Mouse (Mus musculus) liver, adult (tissue): ENCODE measurements at regions not wholly inside any gene's neighbourhood (a gene's known extent, or its start where the extent isn't known, plus 50 kb on each side); places are given as distances from the start of the nearest gene placed in this dataset.

Source experiments
- GATA4 ChIP-seq: IDR thresholded peaks from 2 replicates; pipeline ENCODE4 v1.6.1; 2014; ENCODE audit warnings: mild to moderate bottlenecking, low read length; ENCODE audit not compliant: insufficient replicate concordance

- no peak for TF ChIP-seq GATA4
Measured at GRCm38 (mm10) chr1:185918663-185919062, 198.4 kb downstream of the Lyplal1 start.

- no peak for TF ChIP-seq GATA4
Measured at GRCm38 (mm10) chr1:185923723-185924122, 193.4 kb downstream of the Lyplal1 start.

GRCm38 (mm10) chr1:185929000-185929399 is 188.1 kb downstream of the Lyplal1 start:
- no peak for TF ChIP-seq GATA4

GRCm38 (mm10) chr1:185929761-185930160 is 187.3 kb downstream of the Lyplal1 start:
- TF ChIP-seq GATA4, result no peak

GRCm38 (mm10) chr1:185933623-185934022 is 183.5 kb downstream of the Lyplal1 start:
- TF ChIP-seq GATA4, result no peak

- no peak for TF ChIP-seq GATA4
Measured at GRCm38 (mm10) chr1:185937026-185937425, 180.1 kb downstream of the Lyplal1 start.

- no peak for TF ChIP-seq GATA4
Measured at GRCm38 (mm10) chr1:185939914-185940313, 177.2 kb downstream of the Lyplal1 start.

GRCm38 (mm10) chr1:185940511-185940910 is 176.6 kb downstream of the Lyplal1 start:
- no peak for TF ChIP-seq GATA4

GRCm38 (mm10) chr1:185951163-185951562 is 165.9 kb downstream of the Lyplal1 start:
- no peak for TF ChIP-seq GATA4

GRCm38 (mm10) chr1:185957557-185957956 is 159.6 kb downstream of the Lyplal1 start:
- no peak for TF ChIP-seq GATA4

GRCm38 (mm10) chr1:185958276-185958675 is 158.8 kb downstream of the Lyplal1 start:
- TF ChIP-seq GATA4, result no peak

GRCm38 (mm10) chr1:185962606-185963005 is 154.5 kb downstream of the Lyplal1 start:
- no peak for TF ChIP-seq GATA4

- TF ChIP-seq GATA4, result no peak
Measured at GRCm38 (mm10) chr1:185963773-185964172, 153.3 kb downstream of the Lyplal1 start.

- TF ChIP-seq GATA4, result no peak
Measured at GRCm38 (mm10) chr1:185964426-185964825, 152.7 kb downstream of the Lyplal1 start.

- TF ChIP-seq GATA4, result no peak
Measured at GRCm38 (mm10) chr1:185967227-185967626, 149.9 kb downstream of the Lyplal1 start.

- TF ChIP-seq GATA4, result no peak
Measured at GRCm38 (mm10) chr1:185967816-185968215, 149.3 kb downstream of the Lyplal1 start.

GRCm38 (mm10) chr1:185968642-185969041 is 148.5 kb downstream of the Lyplal1 start:
- no peak for TF ChIP-seq GATA4

- TF ChIP-seq GATA4, result no peak
Measured at GRCm38 (mm10) chr1:185969231-185969630, 147.9 kb downstream of the Lyplal1 start.
